Mouse (Mus musculus) cortical plate, adult 2 months (tissue): ENCODE results near the gene Tsc2. TPM values are rescaled to one million over a fixed set of nuclear protein-coding genes. Genes with fewer than 3 reads are reported as not detected.
A peak's percentile ranks its signal among the peaks of the same experiment; 100 is the strongest.

Experiments
- H3K27ac ChIP-seq: fragments of 200-500 bp; 2 replicates; pipeline ENCODE4 v1.5.1; 2012; ENCODE audit warnings: low read length, control low read depth, inconsistent platforms; ENCODE audit not compliant: insufficient read depth
- H3K4me1 ChIP-seq: fragments of 200-500 bp; 2 replicates; pipeline ENCODE4 v1.6.1; 2011; ENCODE audit warnings: low read length; ENCODE audit not compliant: control insufficient read depth, insufficient read depth
- H3K4me3 ChIP-seq: fragments of 200-500 bp; 2 replicates; pipeline ENCODE4 v1.5.1; 2011; ENCODE audit warnings: mild to moderate bottlenecking, low read length, control low read depth; ENCODE audit not compliant: insufficient read depth
- CTCF ChIP-seq: fragments of 200-500 bp; IDR thresholded peaks from 2 replicates; pipeline ENCODE4 v1.5.1; 2011; ENCODE audit warnings: mild to moderate bottlenecking, control low read depth, low read length; ENCODE audit not compliant: insufficient read depth; ENCODE audit errors: extremely low read depth
- POLR2A ChIP-seq: fragments of 200-500 bp; IDR thresholded peaks from 2 replicates; pipeline ENCODE4 v1.6.1; 2011; ENCODE audit warnings: mild to moderate bottlenecking, low read length, control low read depth; ENCODE audit not compliant: insufficient read depth; ENCODE audit errors: extremely low read depth
- polyA plus RNA-seq: library from polyadenylated mRNA; depleted of rRNA; stranded (reverse); fragments of >200 nt; gene quantifications from 2 replicates; pipeline ENCODE4 v1.2.3, GENCODE M21; 2012

Gene Tsc2
- polyA plus RNA-seq, 1 experiment, result 163 TPM

GRCm38 (mm10) chr17:24647493-24647892 lies 15.1 kb upstream of the Tsc2 start:
- peaks cover 3% of the 10 kb centered on the region; the same call in 1 of the 2 replicates for H3K4me1 ChIP-seq
- no peak for TF ChIP-seq CTCF
- TF ChIP-seq POLR2A, result no peak
- peak overlapping the region; percentile 19; the same call in 1 of the 2 replicates for H3K4me3 ChIP-seq
- peak overlapping the region; percentile 70; the same call in 1 of the 2 replicates for H3K27ac ChIP-seq

GRCm38 (mm10) chr17:24646381-24646780 lies 14.0 kb upstream of the Tsc2 start:
- peaks cover 3% of the 10 kb centered on the region; the same call in 1 of the 2 replicates for H3K4me1 ChIP-seq
- no peak for TF ChIP-seq POLR2A
- no peak for TF ChIP-seq CTCF
- 0 out of 2 replicates have a peak overlapping the region, but pooled peaks have one; percentile 42 for H3K27ac ChIP-seq
- H3K4me3 ChIP-seq, result no peak overlapping the region

GRCm38 (mm10) chr17:24645916-24646315 lies 13.5 kb upstream of the Tsc2 start:
- H3K4me3 ChIP-seq, result no peak overlapping the region
- peak overlapping the region; percentile 80 for H3K27ac ChIP-seq
- peaks cover 3% of the 10 kb centered on the region; the same call in 1 of the 2 replicates for H3K4me1 ChIP-seq
- no peak for TF ChIP-seq POLR2A
- no peak for TF ChIP-seq CTCF

GRCm38 (mm10) chr17:24644875-24645721 lies 12.7 kb upstream of the Tsc2 start:
- no peak for TF ChIP-seq CTCF
- TF ChIP-seq POLR2A, result no peak
- Histone ChIP-seq H3K27ac (peak overlapping the region; percentile 86), H3K4me3 (no peak overlapping the region), H3K4me1 (peaks cover 2% of the 10 kb centered on the region; the same call in 1 of the 2 replicates)

GRCm38 (mm10) chr17:24644030-24644715 lies 11.7 kb upstream of the Tsc2 start:
- no peak overlapping the region for H3K4me3 ChIP-seq

DNA sequence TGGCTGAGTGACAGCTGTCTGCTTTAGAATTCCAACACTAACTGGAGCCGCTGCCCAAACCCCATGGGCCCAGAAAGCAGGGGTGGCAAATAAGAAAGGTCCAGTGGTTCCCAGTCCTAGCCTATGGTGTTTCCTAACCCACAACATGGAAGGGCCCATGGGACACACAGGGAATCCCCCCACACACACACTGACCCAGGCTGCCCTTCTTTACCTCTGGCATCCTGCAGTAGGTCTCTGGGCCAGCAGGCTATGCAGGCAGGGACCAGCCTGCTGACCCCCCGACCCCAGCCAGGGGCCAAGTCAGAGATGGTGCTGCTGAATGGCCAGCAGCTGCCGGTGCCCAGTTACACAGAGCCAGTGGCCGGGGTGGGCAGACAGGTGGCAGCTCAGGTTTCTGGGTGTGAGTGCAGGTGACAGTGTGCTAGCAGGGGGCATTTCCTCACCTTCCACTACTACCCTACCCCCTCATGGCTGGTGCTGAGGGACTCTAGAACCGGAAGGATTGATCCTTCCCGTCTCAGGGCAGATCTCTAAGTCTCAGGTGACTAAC lies 10.4 kb upstream of the Tsc2 start:
- no peak overlapping the region for H3K4me3 ChIP-seq
- H3K27ac ChIP-seq, result 0 out of 2 replicates have a peak overlapping the region, but pooled peaks have one; percentile 86
- TF ChIP-seq CTCF (no peak), POLR2A (no peak)
- no peaks in the 10 kb centered on the region for H3K4me1 ChIP-seq

More at GRCm38 (mm10) chr17:24644030-24644715, 11.7 kb upstream of the Tsc2 start:
- H3K27ac ChIP-seq, result peak overlapping the region; percentile 86
- TF ChIP-seq CTCF (no peak), POLR2A (no peak)
- no peaks in the 10 kb centered on the region for H3K4me1 ChIP-seq

- H3K4me3 ChIP-seq, result no peak overlapping the region
- TF ChIP-seq POLR2A (no peak), CTCF (no peak)
- H3K27ac ChIP-seq, result no peak overlapping the region
- no peaks in the 10 kb centered on the region for H3K4me1 ChIP-seq
These were observed 9.5 kb upstream of the Tsc2 start for GRCm38 (mm10) chr17:24641944-24642343.

DNA sequence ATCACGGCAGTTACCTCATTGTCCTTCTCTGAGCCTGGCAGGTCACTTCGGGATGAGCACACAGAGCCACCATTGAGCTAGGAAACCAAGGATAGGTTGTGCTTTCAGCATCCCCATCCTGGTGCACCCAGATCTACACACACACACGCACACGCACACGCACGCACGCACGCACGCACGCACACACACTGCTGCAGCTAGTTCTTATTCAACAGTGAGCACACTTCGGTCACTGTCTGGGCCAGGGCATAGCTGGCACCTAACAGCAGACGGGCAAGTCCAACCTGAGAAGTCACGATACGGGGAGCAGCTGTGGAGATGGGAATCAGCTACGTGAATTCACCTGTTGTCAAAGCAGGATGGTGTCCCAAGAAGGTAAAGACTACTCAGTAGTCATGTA lies 8.2 kb upstream of the Tsc2 start:
- no peak overlapping the region for H3K27ac ChIP-seq

GRCm38 (mm10) chr17:24640119-24640518 lies 7.7 kb upstream of the Tsc2 start:
- no peak for TF ChIP-seq CTCF
- TF ChIP-seq POLR2A, result no peak
- H3K4me1 ChIP-seq, result 0 out of 2 replicates have a peak, but pooled peaks cover 1% of the 10 kb centered on the region
- no peak overlapping the region for H3K4me3 ChIP-seq
- no peak overlapping the region for H3K27ac ChIP-seq

More for the DNA sequence above, 8.2 kb upstream of the Tsc2 start:
- no peak for TF ChIP-seq POLR2A
- H3K4me3 ChIP-seq, result no peak overlapping the region
- no peaks in the 10 kb centered on the region for H3K4me1 ChIP-seq
